Mouse (Mus musculus) kidney, embryonic 16.5 days (tissue): Measurements from ENCODE around the gene Sox5. TPM values are rescaled to one million over a fixed set of nuclear protein-coding genes. Genes with fewer than 3 reads are reported as not detected.

Experiments used
- ATAC-seq: fragments of 200-750 bp; cut with Nextera tagmentation; 2 replicates; pipeline ENCODE4 v1.8.0; 2017; ENCODE audit warnings: moderate TSS enrichment; ENCODE audit not compliant: low FRiP score, low TSS enrichment
- H3K27ac ChIP-seq: fragments of 300-500 bp; sonication (generic); 2 replicates; pipeline ENCODE4 v1.5.1; 2014; ENCODE audit warnings: low read length
- H3K27me3 ChIP-seq: fragments of 300-500 bp; sonication (generic); 2 replicates; pipeline ENCODE4 v1.6.1; 2014; ENCODE audit warnings: low read length, control low read depth, mixed read lengths; ENCODE audit not compliant: insufficient read depth
- H3K36me3 ChIP-seq: fragments of 300-500 bp; sonication (generic); 2 replicates; pipeline ENCODE4 v1.6.1; 2014; ENCODE audit warnings: low read length, control low read depth, mixed read lengths; ENCODE audit not compliant: insufficient read depth
- H3K4me1 ChIP-seq: fragments of 300-500 bp; sonication (generic); 2 replicates; pipeline ENCODE4 v1.6.1; 2014; ENCODE audit warnings: low read length, control low read depth, mixed read lengths; ENCODE audit not compliant: insufficient read depth
- H3K4me2 ChIP-seq: fragments of 300-500 bp; sonication (generic); replicated peaks from 2 replicates; pipeline ENCODE4 v1.6.1; 2014; ENCODE audit warnings: low read depth, low read length
- H3K4me3 ChIP-seq: fragments of 300-500 bp; sonication (generic); 2 replicates; pipeline ENCODE4 v1.5.1; 2014; ENCODE audit warnings: mild to moderate bottlenecking, low read length
- H3K9ac ChIP-seq: fragments of 300-500 bp; sonication (generic); replicated peaks from 2 replicates; pipeline ENCODE4 v1.6.1; 2014; ENCODE audit warnings: low read length
- H3K9me3 ChIP-seq: fragments of 300-500 bp; sonication (generic); 2 replicates; pipeline ENCODE4 v1.6.1; 2016; ENCODE audit warnings: low read length, control low read depth
- WGBS: fragments of 180-500 bp; shearing (Covaris S2); extraction: QIAGEN DNeasy Blood & Tissue Kit; methylation state at CpG from one replicate; pipeline ENCODE4 v1.1.7; 2014; 5-methylcytosine and 5-hydroxymethylcytosine counted together
- polyA plus RNA-seq: library from polyadenylated mRNA; unstranded; fragments of >200 nt; fragmentation: Nextera tagmentation; extraction: Ambion mirVana; gene quantifications from 2 replicates; pipeline ENCODE4 v1.2.1, GENCODE M21; 2015

Sox5 gene
- polyA plus RNA-seq, 1 experiment from 2014 or later = 14.8 TPM

- H3K9me3 ChIP-seq = 0 out of 2 replicates have a peak, but pooled peaks cover 4% of the 10 kb centered on the region
- H3K4me2 ChIP-seq = no peak overlapping the region
- no peaks in the 10 kb centered on the region for H3K36me3 ChIP-seq
- H3K4me3 ChIP-seq = no peak overlapping the region
- no peak overlapping the region for H3K27ac ChIP-seq
- H3K9ac ChIP-seq = no peak overlapping the region
- no peaks in the 10 kb centered on the region for H3K27me3 ChIP-seq
- WGBS = 79% methylated on average over 5 of the region's 5 CpGs
- no peak for ATAC-seq
- no peaks in the 10 kb centered on the region for H3K4me1 ChIP-seq
These were observed 76.8 kb downstream of the Sox5 start for GRCm38 (mm10) chr6:144704962-144705361.

DNA sequence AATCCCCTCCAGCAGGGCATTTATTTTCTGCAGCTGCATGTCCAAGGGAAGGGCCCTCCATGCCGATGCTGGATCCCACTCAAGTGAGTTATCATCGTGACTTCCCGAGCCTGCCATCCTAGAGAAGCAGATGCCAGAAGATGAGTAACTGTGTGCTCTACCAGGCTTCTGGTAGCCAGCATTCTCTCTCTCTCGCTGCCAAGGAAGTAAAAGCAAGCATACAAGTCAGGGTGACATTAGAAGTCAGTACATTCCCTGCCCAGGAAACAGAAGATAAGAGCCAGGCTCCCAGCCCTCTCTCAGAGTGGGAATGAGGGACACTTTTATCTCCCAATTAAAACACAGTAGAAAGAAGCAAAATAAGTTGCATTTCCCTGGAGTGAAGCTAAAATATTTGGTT, 86.1 kb downstream of the Sox5 start:
- no peaks in the 10 kb centered on the region for H3K9me3 ChIP-seq
- no peak overlapping the region for H3K27ac ChIP-seq
- no peak overlapping the region for H3K4me2 ChIP-seq

GRCm38 (mm10) chr6:144693211-144693899, 88.4 kb downstream of the Sox5 start:
- no peak for ATAC-seq
- H3K36me3 ChIP-seq = no peaks in the 10 kb centered on the region
- H3K4me1 ChIP-seq = no peaks in the 10 kb centered on the region
- no peaks in the 10 kb centered on the region for H3K27me3 ChIP-seq
- no peak overlapping the region for H3K9ac ChIP-seq
- no peak overlapping the region for H3K4me2 ChIP-seq
- 84% methylated on average over 7 of the region's 7 CpGs for WGBS
- H3K27ac ChIP-seq = no peak overlapping the region
- H3K9me3 ChIP-seq = no peaks in the 10 kb centered on the region
- no peak overlapping the region for H3K4me3 ChIP-seq

More for the DNA sequence above, 86.1 kb downstream of the Sox5 start:
- Histone ChIP-seq H3K4me3 (no peak overlapping the region), H3K4me1 (no peaks in the 10 kb centered on the region), H3K9ac (no peak overlapping the region), H3K36me3 (no peaks in the 10 kb centered on the region), H3K27me3 (no peaks in the 10 kb centered on the region)
- no peak for ATAC-seq
- 80% methylated on average over 4 of the region's 4 CpGs for WGBS

GRCm38 (mm10) chr6:144691298-144692041, 90.3 kb downstream of the Sox5 start:
- Histone ChIP-seq H3K9ac (no peak overlapping the region), H3K36me3 (no peaks in the 10 kb centered on the region), H3K27me3 (no peaks in the 10 kb centered on the region), H3K4me1 (peaks cover 9% of the 10 kb centered on the region; the same call in 1 of the 2 replicates), H3K4me2 (no peak overlapping the region), H3K4me3 (no peak overlapping the region), H3K27ac (no peak overlapping the region), H3K9me3 (no peaks in the 10 kb centered on the region)
- 66% methylated on average over 7 of the region's 7 CpGs for WGBS
- no peak for ATAC-seq

GRCm38 (mm10) chr6:144689076-144689475, 92.7 kb downstream of the Sox5 start:
- Histone ChIP-seq H3K27me3 (no peaks in the 10 kb centered on the region), H3K27ac (no peak overlapping the region), H3K9me3 (no peaks in the 10 kb centered on the region), H3K4me3 (no peak overlapping the region), H3K4me2 (no peak overlapping the region), H3K9ac (no peak overlapping the region), H3K36me3 (no peaks in the 10 kb centered on the region), H3K4me1 (peaks cover 9% of the 10 kb centered on the region; the same call in 1 of the 2 replicates)
- ATAC-seq = no peak
- WGBS = 88% methylated on average over 3 of the region's 3 CpGs

GRCm38 (mm10) chr6:144687681-144688080, 94.1 kb downstream of the Sox5 start:
- peaks cover 9% of the 10 kb centered on the region; the same call in 1 of the 2 replicates for H3K4me1 ChIP-seq
- 19% methylated on average over 8 of the region's 8 CpGs for WGBS
- H3K4me2 ChIP-seq = peak overlapping the region; percentile 28
- no peak overlapping the region for H3K4me3 ChIP-seq
- H3K9me3 ChIP-seq = no peaks in the 10 kb centered on the region
- peak overlapping the region; percentile 19; the same call in 1 of the 2 replicates for H3K9ac ChIP-seq
- H3K36me3 ChIP-seq = no peaks in the 10 kb centered on the region
- no peak overlapping the region for H3K27ac ChIP-seq
- ATAC-seq = no peak
- H3K27me3 ChIP-seq = no peaks in the 10 kb centered on the region

DNA sequence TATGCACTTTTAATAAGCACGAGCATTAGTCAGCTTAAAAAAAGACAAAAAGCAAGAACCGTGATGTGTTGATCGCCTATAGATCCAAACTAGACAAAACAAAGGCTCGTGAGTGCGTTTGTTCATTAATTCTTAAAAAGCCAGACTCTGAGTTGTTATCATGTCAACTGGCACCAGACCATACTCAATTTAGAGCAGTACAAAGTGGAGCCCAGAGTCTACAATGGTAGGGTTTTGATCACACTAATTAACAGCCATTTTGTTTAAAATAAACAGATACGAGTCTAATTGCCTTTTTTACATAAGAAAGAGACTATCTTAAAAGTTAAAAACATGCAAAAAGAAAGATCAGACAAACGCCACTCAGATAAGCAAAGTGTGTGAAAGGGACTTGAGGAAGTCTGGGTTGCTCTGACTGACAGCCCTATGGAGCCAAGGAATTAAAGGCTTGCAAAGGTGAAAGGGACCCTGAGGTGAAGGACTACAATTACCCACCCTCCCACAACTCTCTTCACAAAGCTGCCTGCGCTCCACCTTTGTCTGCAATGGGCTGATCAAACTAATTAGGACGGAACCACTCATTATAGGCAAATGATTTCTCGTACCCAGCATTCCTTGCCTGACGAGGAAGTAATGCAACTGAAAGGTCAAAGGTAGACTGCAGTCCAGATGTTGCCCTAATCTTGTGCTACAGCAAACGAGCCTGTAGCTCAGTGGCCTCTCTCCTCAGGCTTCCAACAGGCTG, 100.6 kb downstream of the Sox5 start:
- Histone ChIP-seq H3K4me2 (no peak overlapping the region), H3K27me3 (no peaks in the 10 kb centered on the region), H3K27ac (no peak overlapping the region), H3K4me1 (peaks cover 5% of the 10 kb centered on the region; the same call in 1 of the 2 replicates), H3K4me3 (no peak overlapping the region), H3K9ac (no peak overlapping the region), H3K9me3 (no peaks in the 10 kb centered on the region), H3K36me3 (no peaks in the 10 kb centered on the region)
- 72% methylated on average over 12 of the region's 12 CpGs for WGBS
- ATAC-seq = no peak

- Histone ChIP-seq H3K36me3 (no peaks in the 10 kb centered on the region), H3K4me1 (peaks cover 7% of the 10 kb centered on the region; the same call in 1 of the 2 replicates), H3K9me3 (no peaks in the 10 kb centered on the region), H3K9ac (no peak overlapping the region), H3K27me3 (no peaks in the 10 kb centered on the region), H3K27ac (no peak overlapping the region), H3K4me3 (no peak overlapping the region), H3K4me2 (no peak overlapping the region)
- WGBS = 91% methylated on average over 9 of the region's 9 CpGs
- no peak for ATAC-seq
These were observed 104.2 kb downstream of the Sox5 start for GRCm38 (mm10) chr6:144677491-144678133.

DNA sequence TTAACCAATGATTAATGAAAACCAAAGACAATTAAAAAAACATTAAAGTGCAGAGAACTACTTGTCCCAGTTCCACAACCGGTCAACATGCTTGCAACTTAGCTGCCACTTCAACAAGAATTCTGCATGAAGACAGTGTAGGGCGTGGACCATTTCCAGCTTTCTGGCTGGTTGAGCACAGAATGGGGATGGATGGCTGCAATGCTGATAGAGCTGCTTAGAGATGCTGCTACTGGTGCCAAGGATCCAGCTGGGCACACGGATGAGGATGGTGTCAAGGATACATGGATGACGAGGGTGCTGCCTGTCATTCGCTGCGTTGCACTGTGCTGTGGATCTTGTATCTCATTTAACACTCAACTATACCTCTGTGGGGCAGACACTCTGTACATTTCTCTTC, 106.7 kb downstream of the Sox5 start:
- no peak for ATAC-seq
- no peaks in the 10 kb centered on the region for H3K27me3 ChIP-seq
- no peak overlapping the region for H3K9ac ChIP-seq
- WGBS = 89% methylated on average over 6 of the region's 6 CpGs
- H3K9me3 ChIP-seq = no peaks in the 10 kb centered on the region
- no peak overlapping the region for H3K4me2 ChIP-seq
- no peak overlapping the region for H3K4me3 ChIP-seq
- no peak overlapping the region for H3K27ac ChIP-seq
- no peaks in the 10 kb centered on the region for H3K36me3 ChIP-seq
- H3K4me1 ChIP-seq = peaks cover 7% of the 10 kb centered on the region; the same call in 1 of the 2 replicates
